Mouse (Mus musculus) stomach, postnatal 0 days (tissue): ENCODE measurements at regions not wholly inside any gene's neighbourhood (a gene's known extent, or its start where the extent isn't known, plus 50 kb on each side); places are given as distances from the start of the nearest gene placed in this dataset.

Source experiments
- ATAC-seq: fragments of 200-750 bp; cut with Nextera tagmentation; 2 replicates; pipeline ENCODE4 v1.8.0; 2017; ENCODE audit not compliant: low FRiP score, low TSS enrichment
- DNase-seq: peaks from one replicate; pipeline ENCODE4 v3.0.0-alpha.2; 2016; ENCODE audit warnings: low spot score
- H3K27ac ChIP-seq: fragments of 300-500 bp; sonication (generic); replicated peaks from 2 replicates; pipeline ENCODE4 v1.5.1; 2014; ENCODE audit warnings: mild to moderate bottlenecking, control low read depth
- H3K27me3 ChIP-seq: fragments of 300-500 bp; sonication (generic); 2 replicates; pipeline ENCODE4 v1.6.1; 2014; ENCODE audit warnings: low read length; ENCODE audit not compliant: control insufficient read depth, insufficient read depth
- H3K36me3 ChIP-seq: fragments of 300-500 bp; sonication (generic); 2 replicates; pipeline ENCODE4 v1.6.1; 2014; ENCODE audit warnings: low read length, mixed read lengths; ENCODE audit not compliant: control insufficient read depth, insufficient read depth
- H3K4me1 ChIP-seq: fragments of 300-500 bp; sonication (generic); replicated peaks from 2 replicates; pipeline ENCODE4 v1.6.1; 2014; ENCODE audit warnings: antibody characterized with exemption; ENCODE audit not compliant: control insufficient read depth, insufficient read depth
- H3K4me2 ChIP-seq: fragments of 300-500 bp; sonication (generic); replicated peaks from 2 replicates; pipeline ENCODE4 v1.6.1; 2014; ENCODE audit warnings: low read depth, mild to moderate bottlenecking, control low read depth, moderate library complexity
- H3K4me3 ChIP-seq: fragments of 300-500 bp; sonication (generic); 2 replicates; pipeline ENCODE4 v1.5.1; 2014; ENCODE audit warnings: low read depth, low read length, control low read depth
- H3K9ac ChIP-seq: fragments of 300-500 bp; sonication (generic); 2 replicates; pipeline ENCODE4 v1.6.1; 2014; ENCODE audit warnings: mild to moderate bottlenecking, low read length, control low read depth, mixed read lengths
- H3K9me3 ChIP-seq: fragments of 300-500 bp; sonication (generic); 2 replicates; pipeline ENCODE4 v1.6.1; 2016; ENCODE audit warnings: low read length; ENCODE audit not compliant: control insufficient read depth
- CTCF ChIP-seq: IDR thresholded peaks from 2 replicates; pipeline ENCODE4 v1.5.1; 2016; ENCODE audit warnings: antibody characterized with exemption, low read depth, mild to moderate bottlenecking, moderate library complexity
- EP300 ChIP-seq: optimal IDR thresholded peaks from 2 replicates; pipeline ENCODE3; 2016; ENCODE audit warnings: antibody characterized with exemption
- WGBS: fragments of 180-500 bp; shearing (Covaris S2); extraction: QIAGEN DNeasy Blood & Tissue Kit; methylation state at CpG from one replicate; pipeline ENCODE4 v1.1.7; 2014; 5-methylcytosine and 5-hydroxymethylcytosine counted together

- Histone ChIP-seq H3K4me3 (no peak overlapping the region), H3K4me2 (no peak overlapping the region), H3K9ac (no peak overlapping the region), H3K36me3 (no peaks in the 10 kb centered on the region), H3K27ac (no peak overlapping the region), H3K27me3 (no peaks in the 10 kb centered on the region), H3K4me1 (no peaks in the 10 kb centered on the region), H3K9me3 (no peaks in the 10 kb centered on the region)
- TF ChIP-seq CTCF: no peak
- TF ChIP-seq EP300: no peak
- no peak for ATAC-seq
- DNase-seq: no peak
- WGBS: 100% methylated on average over 1 of the region's 1 CpGs
These were observed 643.3 kb upstream of the Nrp1 start for GRCm38 (mm10) chr8:127715097-127715496.

- H3K4me3 ChIP-seq: no peak overlapping the region
- no peaks in the 10 kb centered on the region for H3K4me1 ChIP-seq
- DNase-seq: no peak
- H3K9me3 ChIP-seq: no peaks in the 10 kb centered on the region
- no peak overlapping the region for H3K27ac ChIP-seq
- no peak overlapping the region for H3K9ac ChIP-seq
- TF ChIP-seq CTCF: no peak
- TF ChIP-seq EP300: no peak
- H3K36me3 ChIP-seq: no peaks in the 10 kb centered on the region
- no peaks in the 10 kb centered on the region for H3K27me3 ChIP-seq
- H3K4me2 ChIP-seq: no peak overlapping the region
- ATAC-seq: no peak
These were observed 640.4 kb upstream of the Nrp1 start for GRCm38 (mm10) chr8:127717969-127718368.

GRCm38 (mm10) chr8:127719881-127720280, 638.5 kb upstream of the Nrp1 start:
- no peaks in the 10 kb centered on the region for H3K9me3 ChIP-seq
- no peak overlapping the region for H3K27ac ChIP-seq
- H3K4me2 ChIP-seq: no peak overlapping the region
- H3K4me3 ChIP-seq: no peak overlapping the region
- TF ChIP-seq CTCF (no peak), EP300 (no peak)
- 8% methylated on average over 6 of the region's 6 CpGs for WGBS
- no peak overlapping the region for H3K9ac ChIP-seq
- H3K36me3 ChIP-seq: no peaks in the 10 kb centered on the region
- H3K4me1 ChIP-seq: no peaks in the 10 kb centered on the region
- no peaks in the 10 kb centered on the region for H3K27me3 ChIP-seq
- ATAC-seq: no peak
- DNase-seq: no peak

GRCm38 (mm10) chr8:127720593-127721290, 637.7 kb upstream of the Nrp1 start:
- Histone ChIP-seq H3K4me2 (no peak overlapping the region), H3K27me3 (no peaks in the 10 kb centered on the region), H3K27ac (no peak overlapping the region), H3K9ac (no peak overlapping the region), H3K36me3 (no peaks in the 10 kb centered on the region), H3K4me3 (no peak overlapping the region), H3K9me3 (no peaks in the 10 kb centered on the region), H3K4me1 (no peaks in the 10 kb centered on the region)
- no peak; the same call in 1 of the 2 replicates for ATAC-seq
- WGBS: 20% methylated on average over 6 of the region's 6 CpGs
- TF ChIP-seq EP300: no peak
- TF ChIP-seq CTCF: no peak
- DNase-seq: no peak

GRCm38 (mm10) chr8:127721624-127722023, 636.8 kb upstream of the Nrp1 start:
- Histone ChIP-seq H3K36me3 (no peaks in the 10 kb centered on the region), H3K4me3 (no peak overlapping the region), H3K9ac (no peak overlapping the region), H3K27ac (no peak overlapping the region), H3K4me1 (no peaks in the 10 kb centered on the region), H3K9me3 (no peaks in the 10 kb centered on the region), H3K27me3 (no peaks in the 10 kb centered on the region), H3K4me2 (no peak overlapping the region)
- ATAC-seq (no peak), DNase-seq (no peak)
- WGBS: 38% methylated on average over 1 of the region's 1 CpGs
- TF ChIP-seq EP300 (no peak), CTCF (no peak)

- no peak overlapping the region for H3K4me3 ChIP-seq
- no peaks in the 10 kb centered on the region for H3K27me3 ChIP-seq
- no peak overlapping the region for H3K9ac ChIP-seq
- no peak for DNase-seq
- no peaks in the 10 kb centered on the region for H3K4me1 ChIP-seq
- no peaks in the 10 kb centered on the region for H3K36me3 ChIP-seq
- TF ChIP-seq CTCF (peak; percentile 30), EP300 (no peak)
- H3K9me3 ChIP-seq: no peaks in the 10 kb centered on the region
- no peak overlapping the region for H3K27ac ChIP-seq
- H3K4me2 ChIP-seq: no peak overlapping the region
- ATAC-seq: no peak
- 89% methylated on average over 3 of the region's 3 CpGs for WGBS
These were observed 624.3 kb upstream of the Nrp1 start for GRCm38 (mm10) chr8:127734059-127734458.
